Mouse (Mus musculus) layer of hippocampus, adult 8-10 months (tissue): Measurements from ENCODE around the gene Avpi1. TPM values are rescaled to one million over a fixed set of nuclear protein-coding genes. Genes with fewer than 3 reads are reported as not detected.
"Not testable (repeated sequence)": the region's sequence is repeated elsewhere in the genome, so short reads cannot be mapped to it uniquely, and the experiment has no call there.

ENCODE experiments used
- DNase-seq, 2 experiments: peaks; one replicate each; pipeline ENCODE4 v3.0.0; 2022; ENCODE audit warnings: low spot score in 2 of 2
- total RNA-seq, 4 experiments: library from RNA; stranded (reverse); gene quantifications; 2 replicates each; pipeline ENCODE4 v1.2.4; 2022

Gene Avpi1
- total RNA-seq, 4 experiments from 2014 or later: 18.1 to 24.6 (median 21.4) TPM

- no peak for DNase-seq
Measured at GRCm38 (mm10) chr19:42118142-42118541, 10.7 kb downstream of the Avpi1 start.

GRCm38 (mm10) chr19:42115783-42116335 lies 13.0 kb downstream of the Avpi1 start:
- no peak for DNase-seq

GRCm38 (mm10) chr19:42104681-42105080 lies 24.2 kb downstream of the Avpi1 start:
- no peak for DNase-seq

- no peak for DNase-seq
Measured at GRCm38 (mm10) chr19:42099406-42099805, 29.5 kb downstream of the Avpi1 start.

- no peak for DNase-seq
Measured at GRCm38 (mm10) chr19:42090637-42091141, 38.2 kb downstream of the Avpi1 start.

GRCm38 (mm10) chr19:42089748-42090595 lies 38.9 kb downstream of the Avpi1 start, which contains the start of gene Pi4k2a:
Gene Pi4k2a (plus strand): TSS chr19:42090470.
- peak; percentile 100 for DNase-seq

- DNase-seq: peak; percentile 37 to 54
Measured at GRCm38 (mm10) chr19:42089103-42089747, 39.6 kb downstream of the Avpi1 start.

- DNase-seq: peak; percentile 93 to 95
Measured at GRCm38 (mm10) chr19:42086166-42086565, 42.7 kb downstream of the Avpi1 start, which contains the start of gene Morn4. Gene Morn4 (minus strand): TSS chr19:42086357.

- DNase-seq: no peak
Measured at GRCm38 (mm10) chr19:42085690-42086089, 43.2 kb downstream of the Avpi1 start.

- DNase-seq: not testable (repeated sequence)
Measured at GRCm38 (mm10) chr19:42081613-42082012, 47.2 kb downstream of the Avpi1 start.

- no peak for DNase-seq
Measured at GRCm38 (mm10) chr19:42080469-42080868, 48.4 kb downstream of the Avpi1 start.

GRCm38 (mm10) chr19:42079950-42080349 lies 48.9 kb downstream of the Avpi1 start:
- no peak for DNase-seq

GRCm38 (mm10) chr19:42079006-42079405 lies 49.9 kb downstream of the Avpi1 start:
- DNase-seq: no peak

GRCm38 (mm10) chr19:42078566-42078965 lies 50.3 kb downstream of the Avpi1 start:
- DNase-seq: no peak

GRCm38 (mm10) chr19:42075992-42076391 lies 52.9 kb downstream of the Avpi1 start:
- no peak for DNase-seq

GRCm38 (mm10) chr19:42075051-42075450 lies 53.8 kb downstream of the Avpi1 start:
- no peak for DNase-seq

Other genes starting within 250 kb of the Avpi1 start
- 10 to 100 TPM; 33.0 to 34.6 (median 33.5) TPM for gene Rrp12, start 232.9 kb downstream of the Avpi1 start, total RNA-seq
- 100 to 1,000 TPM; 520 to 573 (median 534) TPM for gene Pgam1, start 217.1 kb downstream of the Avpi1 start, total RNA-seq
- 10 to 100 TPM; 25.5 to 34.9 (median 29.1) TPM for gene Exosc1, start 195.6 kb downstream of the Avpi1 start, total RNA-seq
- 10 to 100 TPM; 43.5 to 47.4 (median 44.0) TPM for gene Zdhhc16, start 195.6 kb downstream of the Avpi1 start, total RNA-seq
- gene Mms19, start 147.9 kb downstream of the Avpi1 start, total RNA-seq: 10 to 100 TPM; 30.8 to 60.2 (median 39.4) TPM
- 10 to 100 TPM; 11.2 to 14.4 (median 13.2) TPM for gene Ubtd1, start 147.3 kb downstream of the Avpi1 start, total RNA-seq
- under 1 TPM in 2 of 4 experiments, not detected in 2; 0.30 to 0.47 TPM for gene Ankrd2, start 93.1 kb downstream of the Avpi1 start, total RNA-seq
- gene Hoga1, start 83.4 kb downstream of the Avpi1 start, total RNA-seq: 10 to 100 TPM in 1 of 4 experiments, 1 to 10 TPM in 3; 7.2 to 11.6 (median 8.9) TPM
- gene 4933411K16Rik, start 76.8 kb downstream of the Avpi1 start, total RNA-seq: 1 to 10 TPM; 1.7 to 2.7 (median 2.1) TPM
- 10 to 100 TPM; 59.1 to 70.6 (median 64.3) TPM for gene Morn4, start 42.7 kb downstream of the Avpi1 start, total RNA-seq
- gene Pi4k2a, start 38.6 kb downstream of the Avpi1 start, total RNA-seq: 10 to 100 TPM; 64.8 to 71.3 (median 69.0) TPM
- gene Marveld1, start 18.3 kb upstream of the Avpi1 start, total RNA-seq: 1 to 10 TPM; 6.6 to 9.8 (median 8.4) TPM
- gene Zfyve27, start 34.9 kb upstream of the Avpi1 start, total RNA-seq: 100 to 1,000 TPM in 2 of 4 experiments, 10 to 100 TPM in 2; 79.7 to 113 (median 98.0) TPM
- 1 to 10 TPM in 2 of 4 experiments, under 1 TPM in 1, not detected in 1; 0.49 to 2.3 (median 2.0) TPM for gene Sfrp5, start 73.2 kb upstream of the Avpi1 start, total RNA-seq
- 10 to 100 TPM; 58.0 to 67.6 (median 63.1) TPM for gene Golga7b, start 118.5 kb upstream of the Avpi1 start, total RNA-seq